Mouse (Mus musculus): ENCODE results near the gene Galnt2. TPM values are rescaled to one million over a fixed set of nuclear protein-coding genes. Genes with fewer than 3 reads are reported as not detected.

Gene Galnt2
- total RNA-seq, 2 experiments from 2014 or later, result 67.2 to 70.3 TPM

GRCm38 (mm10) chr8:124284333-124284711, 53.1 kb downstream of the Galnt2 start:
- no peak for DNase-seq (ENCODE audit: low spot score in 2 of 2)
- intact Hi-C loops (cut with DNase I), result no loop called here

DNA sequence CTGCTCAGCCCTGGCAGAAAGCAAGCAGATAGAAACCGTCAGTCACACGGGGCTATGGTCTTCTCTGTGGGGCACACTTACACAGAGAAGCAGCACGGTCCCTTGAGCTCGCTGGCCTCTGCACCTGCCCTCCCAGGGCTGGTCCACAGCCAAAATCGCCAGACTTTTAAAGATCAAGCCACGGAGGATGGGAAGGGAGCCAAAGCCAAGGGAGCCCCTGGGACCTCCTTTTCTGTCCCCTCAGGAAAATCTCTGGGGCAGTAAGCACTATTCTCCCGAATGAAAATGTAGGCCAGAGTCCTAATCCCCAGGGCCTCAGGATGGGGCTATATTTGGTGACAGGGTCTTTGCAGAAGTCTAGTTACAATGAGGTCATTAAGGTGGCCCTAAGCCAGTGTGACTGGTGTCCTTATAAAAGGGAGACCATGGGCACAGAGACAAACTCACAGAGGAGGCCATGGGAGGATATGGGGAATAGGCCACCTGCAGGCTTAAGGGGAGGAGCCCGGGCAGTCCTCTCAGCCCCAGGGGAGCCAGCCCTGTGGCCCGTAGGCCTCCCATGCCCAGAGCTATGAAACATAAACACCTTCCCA, 53.9 kb downstream of the Galnt2 start:
- DNase-seq (ENCODE audit: low spot score in 2 of 2), result no peak
- intact Hi-C loops (cut with DNase I), result no loop called here

DNA sequence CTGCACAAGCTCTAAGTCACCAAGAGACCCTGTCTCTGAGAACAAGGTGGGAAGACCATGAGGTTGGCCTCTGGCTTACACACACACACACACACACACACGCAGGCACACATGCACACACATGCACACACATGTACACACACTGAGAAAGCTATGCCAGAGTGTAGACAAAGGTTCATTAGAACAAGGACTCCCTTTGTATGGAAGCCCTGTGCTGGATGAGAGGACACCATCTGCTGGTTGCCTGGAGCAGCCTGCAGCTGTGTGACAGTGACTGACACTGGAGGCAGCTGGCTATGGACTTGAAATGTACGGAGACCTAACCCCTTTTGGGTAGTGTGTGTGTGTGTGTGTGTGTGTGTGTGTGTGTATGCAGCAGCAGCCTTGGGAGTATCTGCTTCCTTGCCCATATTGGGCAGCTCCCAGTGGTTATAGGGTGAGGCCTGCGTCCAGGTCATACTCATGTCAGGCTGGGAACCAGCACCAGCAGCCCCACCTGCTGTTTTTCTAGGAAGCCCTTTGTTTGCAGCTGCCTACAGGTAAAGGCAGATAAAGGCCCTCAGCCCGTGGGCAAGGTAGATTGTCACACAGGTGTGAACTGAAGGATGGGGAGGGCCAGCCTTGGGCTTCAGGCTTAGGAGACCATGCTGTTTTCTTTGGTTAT, 55.4 kb downstream of the Galnt2 start:
- no peak for DNase-seq (ENCODE audit: low spot score in 2 of 2)
- intact Hi-C loops (cut with DNase I), result no loop called here

- intact Hi-C loops (cut with DNase I), result no loop called here
Observed at GRCm38 (mm10) chr8:124288215-124288864, 57.1 kb downstream of the Galnt2 start.

DNA sequence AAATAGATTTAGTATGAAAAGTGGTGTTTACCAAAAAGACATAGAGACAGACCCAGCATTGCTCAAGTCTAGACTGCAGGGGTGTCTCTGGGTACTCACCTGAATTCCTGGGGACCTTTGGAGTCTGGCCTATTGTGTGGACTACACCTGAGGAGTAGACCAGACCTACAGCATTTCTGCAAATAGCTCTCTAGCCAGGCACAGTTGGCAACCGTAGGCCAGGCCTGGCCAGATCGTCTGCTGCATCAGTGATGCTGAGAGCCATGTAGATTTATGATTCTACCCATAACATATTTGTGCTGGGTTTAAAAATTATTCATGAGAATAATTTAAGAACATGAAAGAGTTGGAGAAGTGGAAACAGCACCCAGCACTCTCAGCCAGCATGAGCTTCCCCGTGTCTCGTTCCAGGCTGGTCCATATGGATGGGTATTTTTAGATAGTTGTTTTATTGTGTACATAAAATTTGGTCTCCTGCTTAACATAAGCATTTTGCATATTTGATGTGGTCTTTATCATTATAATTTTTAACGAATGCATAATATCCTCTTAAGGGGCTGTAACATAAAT, 58.4 kb downstream of the Galnt2 start:
- DNase-seq (ENCODE audit: low spot score in 2 of 2), result no peak
- intact Hi-C loops (cut with DNase I), result no loop called here

More at GRCm38 (mm10) chr8:124288215-124288864, 57.1 kb downstream of the Galnt2 start:
- DNase-seq (ENCODE audit: low spot score in 2 of 2), result no peak

- intact Hi-C loops (cut with DNase I), result no loop called here
- no peak for DNase-seq (ENCODE audit: low spot score in 2 of 2)
Observed at GRCm38 (mm10) chr8:124290911-124291691, 59.9 kb downstream of the Galnt2 start.

DNA sequence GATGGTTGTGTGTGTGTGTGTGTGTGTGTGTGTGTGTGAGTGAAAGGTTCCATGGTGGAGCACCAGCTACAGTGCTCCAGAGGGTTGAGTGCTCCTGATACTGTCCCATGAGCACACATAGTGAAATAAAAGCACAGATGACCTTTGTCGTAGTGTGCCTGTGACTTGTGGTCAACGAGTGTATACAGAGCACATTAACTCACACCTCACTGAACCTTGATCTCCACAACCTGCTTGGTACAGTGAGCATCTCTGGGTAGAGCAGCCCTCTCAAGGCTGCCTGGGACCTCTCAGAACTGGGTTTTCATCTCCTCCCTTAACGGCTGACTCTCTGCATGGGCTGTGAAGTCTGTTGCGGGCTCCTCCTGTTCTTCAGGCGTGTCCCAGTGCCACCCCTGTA, 60.5 kb downstream of the Galnt2 start:
- intact Hi-C loops (cut with DNase I), result no loop called here
- no peak for DNase-seq (ENCODE audit: low spot score in 2 of 2)

- intact Hi-C loops (cut with DNase I), result no loop called here
- peak in 1 of 2 experiments; percentile 30 for DNase-seq (ENCODE audit: low spot score in 2 of 2)
Observed at GRCm38 (mm10) chr8:124292965-124293364, 61.8 kb downstream of the Galnt2 start.

GRCm38 (mm10) chr8:124294425-124294824, 63.2 kb downstream of the Galnt2 start:
- DNase-seq (ENCODE audit: low spot score in 2 of 2), result no peak
- intact Hi-C loops (cut with DNase I), result no loop called here

DNA sequence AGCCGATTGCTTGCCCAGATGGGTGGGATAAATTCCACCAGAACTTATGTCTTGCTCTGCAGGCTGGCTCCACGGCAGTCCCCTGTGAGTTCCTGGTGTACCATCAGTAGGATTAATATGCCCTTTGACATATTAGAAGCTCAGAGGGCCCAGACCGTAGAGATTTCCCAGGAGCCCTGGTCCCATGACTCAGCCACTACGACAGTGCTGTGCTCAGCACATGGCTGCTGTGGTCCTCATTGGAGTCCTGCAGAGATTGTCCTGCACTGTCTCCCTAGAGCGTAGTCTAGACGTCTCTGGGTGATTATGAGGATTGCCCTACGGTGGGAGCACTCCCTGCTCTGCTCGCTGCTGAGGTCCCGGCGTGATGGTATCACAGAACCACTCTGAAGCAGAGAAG, 63.7 kb downstream of the Galnt2 start:
- DNase-seq (ENCODE audit: low spot score in 2 of 2), result no peak
- intact Hi-C loops (cut with DNase I), result no loop called here

DNA sequence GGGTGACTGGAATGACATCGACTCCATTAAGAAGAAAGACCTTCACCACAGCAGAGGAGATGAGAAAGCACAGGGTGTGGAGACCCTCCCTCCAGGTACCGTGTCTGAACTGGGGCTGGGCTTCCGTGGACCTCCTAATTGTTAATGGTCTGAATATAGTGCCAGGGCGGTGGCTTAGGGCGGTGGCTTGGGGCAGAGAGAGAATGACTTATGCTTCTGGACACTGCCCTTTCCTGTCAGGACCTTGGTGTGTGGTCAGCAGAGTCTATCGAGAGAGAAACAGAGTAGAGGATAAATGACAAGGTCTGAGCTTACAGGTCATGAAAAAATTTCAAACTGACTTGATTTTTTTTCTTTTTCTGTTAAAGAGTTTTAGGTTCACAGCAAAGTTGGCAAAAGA, 64.2 kb downstream of the Galnt2 start:
- DNase-seq (ENCODE audit: low spot score in 2 of 2), result no peak
- intact Hi-C loops (cut with DNase I), result no loop called here

GRCm38 (mm10) chr8:124301512-124301911, 70.3 kb downstream of the Galnt2 start:
- intact Hi-C loops (cut with DNase I), result no loop called here
- DNase-seq (ENCODE audit: low spot score in 2 of 2), result no peak

GRCm38 (mm10) chr8:124301935-124302555, 70.9 kb downstream of the Galnt2 start:
- no peak for DNase-seq (ENCODE audit: low spot score in 2 of 2)
- intact Hi-C loops (cut with DNase I), result no loop called here

DNA sequence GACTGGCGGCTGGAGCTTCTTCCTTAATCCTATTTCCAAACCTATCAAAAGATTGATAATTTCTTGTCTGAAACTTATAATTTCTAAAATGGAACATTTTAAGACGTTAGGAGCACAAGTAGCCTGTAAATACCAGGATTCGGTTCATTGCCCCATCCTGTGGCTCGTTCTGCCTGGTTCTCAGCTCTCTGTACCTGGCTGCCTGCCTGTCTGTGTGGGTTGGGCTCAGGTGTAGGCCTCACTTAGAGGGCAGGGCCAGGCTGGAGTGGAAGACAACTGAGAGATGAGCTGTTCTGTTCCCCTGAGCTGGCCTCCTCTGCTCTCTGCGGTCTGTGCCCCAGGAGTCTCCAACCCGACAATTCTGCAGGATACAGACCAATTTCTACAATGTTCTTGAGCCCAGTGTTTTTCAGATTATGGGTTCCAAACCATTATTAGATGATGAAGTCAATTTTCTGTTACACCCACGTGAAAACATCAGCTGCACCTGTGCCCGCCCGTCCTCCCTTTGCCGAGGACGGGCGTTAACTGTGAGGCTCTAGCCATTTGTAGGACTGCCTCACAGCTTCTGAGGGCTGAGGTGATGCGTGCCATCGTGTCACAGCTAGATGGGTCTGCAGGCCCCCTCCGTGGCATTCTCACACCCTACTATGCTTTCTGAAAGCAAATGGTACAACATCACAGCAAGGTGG, 72.2 kb downstream of the Galnt2 start:
- intact Hi-C loops (cut with DNase I), result no loop called here
- DNase-seq (ENCODE audit: low spot score in 2 of 2), result no peak

DNA sequence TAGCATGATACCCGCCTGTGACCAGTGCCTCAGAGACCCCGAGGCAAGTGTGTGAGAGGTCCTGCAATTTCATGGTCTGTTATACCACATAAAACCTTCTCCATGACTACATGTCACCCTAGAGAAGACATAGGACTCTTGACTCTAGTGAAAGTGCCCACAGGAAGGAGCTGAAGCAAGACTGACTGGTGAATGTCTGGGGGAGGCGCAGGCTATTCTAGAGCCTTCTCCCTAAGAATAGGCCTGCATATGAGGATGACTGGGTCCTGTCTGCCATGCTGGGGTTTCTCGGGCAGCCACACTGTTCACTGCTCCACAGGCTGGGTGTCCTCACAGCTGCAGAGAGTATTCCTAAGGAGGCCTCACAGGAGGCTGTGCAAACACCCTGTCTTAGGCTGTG, 73.0 kb downstream of the Galnt2 start:
- intact Hi-C loops (cut with DNase I), result no loop called here
- DNase-seq (ENCODE audit: low spot score in 2 of 2), result no peak

GRCm38 (mm10) chr8:124306574-124306973, 75.4 kb downstream of the Galnt2 start:
- no peak for DNase-seq (ENCODE audit: low spot score in 2 of 2)
- intact Hi-C loops (cut with DNase I), result no loop called here

- intact Hi-C loops (cut with DNase I), result no loop called here
- no peak for DNase-seq (ENCODE audit: low spot score in 2 of 2)
Observed at GRCm38 (mm10) chr8:124307700-124308099, 76.5 kb downstream of the Galnt2 start.

GRCm38 (mm10) chr8:124310509-124310908, 79.3 kb downstream of the Galnt2 start:
- no peak for DNase-seq (ENCODE audit: low spot score in 2 of 2)
- intact Hi-C loops (cut with DNase I), result no loop called here

DNA sequence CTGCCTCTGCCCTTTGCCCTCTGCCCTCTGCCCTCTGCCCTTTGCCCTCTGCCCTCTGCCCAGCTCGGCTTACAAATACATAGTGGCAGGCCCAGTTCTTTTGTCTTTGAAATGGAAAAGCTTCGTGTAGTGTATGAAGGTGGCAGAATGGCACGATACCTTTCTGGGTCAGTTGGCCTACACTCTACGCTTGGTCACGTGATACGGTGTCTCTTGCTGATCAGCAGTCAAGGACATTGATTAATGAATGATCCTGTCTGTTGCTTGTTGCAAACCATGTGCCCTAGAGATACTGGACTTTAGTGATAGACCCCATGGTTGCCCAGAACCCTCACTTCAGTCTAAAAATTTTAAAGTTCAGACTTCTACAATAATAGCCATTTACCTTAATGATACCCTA, 79.9 kb downstream of the Galnt2 start:
- DNase-seq (ENCODE audit: low spot score in 2 of 2), result no peak
- intact Hi-C loops (cut with DNase I), result no loop called here
